Mouse (Mus musculus): ENCODE measurements around the gene Shroom1.

GRCm38 (mm10) chr11:53469294-53469967 is 12.4 kb downstream of the Shroom1 start:
- no peak for TF ChIP-seq CTCF (IDR thresholded peaks at IDR 0.05; ENCODE audit: borderline replicate concordance, extremely low read depth, insufficient read depth, insufficient read length)
- TF ChIP-seq POLR2A (IDR thresholded peaks at IDR 0.05; ENCODE audit: borderline replicate concordance, extremely low read depth, insufficient read depth, insufficient read length, poor library complexity, severe bottlenecking), result no peak
